Mouse (Mus musculus) layer of hippocampus, postnatal 10 days (tissue): ENCODE measurements around the gene Mttp. TPM values are rescaled to one million over a fixed set of nuclear protein-coding genes. Genes with fewer than 3 reads are reported as not detected.

Source experiments
- DNase-seq, 2 experiments: peaks; one replicate each; pipeline ENCODE4 v3.0.0; 2021; ENCODE audit warnings: low spot score in 2 of 2
- total RNA-seq, 2 experiments: library from RNA; stranded (reverse); gene quantifications; 2 replicates each; pipeline ENCODE4 v1.2.3; 2021

The Mttp gene
- total RNA-seq, 2 experiments from 2014 or later = 4.3 to 5.3 TPM

DNA sequence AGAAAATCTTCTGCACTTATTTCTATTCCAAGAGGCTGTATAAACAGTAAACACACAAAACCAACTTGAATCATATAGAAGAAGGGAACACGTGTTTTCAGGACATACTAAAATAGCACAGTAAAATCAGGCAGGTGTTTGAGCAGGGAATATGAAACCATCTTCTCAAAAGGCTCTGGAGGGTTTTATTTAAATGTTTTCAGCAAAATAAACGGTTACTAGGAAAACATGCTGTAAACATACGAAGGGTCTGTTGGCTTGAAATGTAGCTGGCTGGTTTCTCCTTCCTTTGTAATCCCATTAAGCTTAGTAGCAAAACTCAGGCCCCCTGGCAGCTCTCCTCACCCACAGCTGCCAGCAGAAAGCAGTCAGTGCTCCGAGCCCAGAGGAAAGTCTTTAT is 86.5 kb downstream of the Mttp start:
- no peak for DNase-seq

DNA sequence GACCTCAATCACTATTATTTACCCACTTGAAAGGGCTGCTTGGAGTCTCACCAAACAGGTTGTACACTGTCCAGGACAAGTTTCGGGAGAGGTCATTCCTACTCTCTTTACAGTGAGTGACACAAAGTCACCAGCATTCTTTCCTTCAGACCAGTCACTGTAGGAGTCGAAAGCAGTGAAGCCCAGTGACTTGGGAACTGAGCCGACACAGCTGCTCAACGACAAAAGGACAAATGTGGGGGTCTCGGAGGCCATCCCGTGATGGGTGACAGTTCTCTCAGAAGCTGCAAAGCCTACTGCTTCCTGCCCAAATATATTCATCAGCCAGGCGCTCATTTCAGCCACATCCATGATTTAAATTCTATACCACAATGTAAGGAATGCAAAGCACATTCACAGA is 87.8 kb downstream of the Mttp start:
- DNase-seq = no peak

DNA sequence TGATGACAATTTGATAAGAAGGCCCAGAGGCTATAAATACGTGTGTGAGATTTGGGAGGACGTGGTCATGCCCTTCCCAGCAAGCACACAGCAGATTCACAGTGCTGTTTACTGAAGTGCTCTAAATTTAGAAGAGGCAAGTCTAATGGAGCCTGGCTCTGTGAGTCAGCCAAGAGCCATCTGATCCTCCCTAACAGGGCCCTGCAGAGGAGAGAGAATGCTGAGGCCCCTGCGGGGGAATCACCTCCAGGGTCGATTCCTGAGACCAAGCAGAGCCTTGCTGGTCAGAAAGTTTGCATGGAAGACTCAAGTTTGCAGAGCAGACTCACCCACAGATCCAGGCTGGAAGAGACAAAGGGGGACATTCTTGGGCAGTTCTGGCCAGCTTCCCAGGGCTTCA is 90.8 kb downstream of the Mttp start:
- DNase-seq = no peak

DNA sequence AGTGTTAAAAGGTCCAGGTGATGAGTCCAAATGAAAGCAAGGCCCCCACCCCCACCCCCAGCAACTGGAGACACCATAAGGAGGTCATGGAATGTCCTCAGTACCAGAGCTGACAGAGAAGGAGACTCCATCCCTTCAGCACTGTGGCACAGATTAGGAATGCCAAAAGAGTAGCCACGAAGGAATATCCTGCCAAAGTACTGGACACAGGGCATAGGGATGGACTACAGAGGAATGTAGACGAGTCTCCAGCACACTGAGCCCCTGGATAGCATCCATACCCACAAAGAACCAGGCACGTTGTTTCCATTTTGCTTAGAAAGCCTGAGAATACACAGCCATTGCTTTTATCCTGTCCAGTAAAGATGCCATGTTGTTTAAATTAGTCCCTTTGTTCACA is 93.3 kb downstream of the Mttp start:
- no peak for DNase-seq

DNA sequence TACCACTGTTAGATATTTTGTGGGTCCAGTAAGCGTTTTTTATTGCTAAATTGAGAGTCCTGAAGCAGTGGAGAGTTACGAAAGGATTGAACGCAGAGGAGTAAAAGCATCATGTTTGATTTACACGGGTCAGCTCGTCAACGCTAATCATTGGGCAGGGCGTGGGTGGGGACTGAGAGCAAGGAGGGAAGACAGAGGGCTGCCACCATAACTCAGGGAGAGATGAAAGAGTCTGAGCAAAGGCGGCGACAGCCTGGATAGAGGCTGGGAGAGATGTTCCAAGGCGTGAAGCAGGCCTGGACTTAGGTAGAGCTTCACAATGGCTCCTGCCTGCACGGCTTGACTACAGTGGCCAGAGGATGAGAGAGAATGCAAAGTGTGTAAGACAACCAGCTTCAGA is 94.0 kb downstream of the Mttp start:
- no peak for DNase-seq

DNA sequence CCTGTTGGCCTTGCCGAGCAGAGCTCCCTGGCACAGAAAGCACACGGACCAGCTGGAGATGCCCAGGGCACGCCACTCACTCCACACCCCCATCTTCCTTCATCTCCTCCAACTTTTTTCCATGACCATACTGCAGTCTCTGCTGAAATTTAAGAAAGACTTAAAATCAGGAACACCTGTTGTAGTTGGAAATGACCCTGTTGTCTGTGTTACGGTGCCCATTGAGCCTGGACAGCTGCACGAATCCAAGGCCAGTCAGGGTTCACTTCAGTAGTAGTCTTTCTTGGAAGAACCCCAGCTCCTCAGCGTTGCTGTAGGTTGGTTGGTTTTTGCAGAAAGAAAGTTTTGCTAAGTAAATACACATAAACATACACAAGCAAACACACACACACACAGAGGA is 95.2 kb downstream of the Mttp start:
- no peak for DNase-seq

DNA sequence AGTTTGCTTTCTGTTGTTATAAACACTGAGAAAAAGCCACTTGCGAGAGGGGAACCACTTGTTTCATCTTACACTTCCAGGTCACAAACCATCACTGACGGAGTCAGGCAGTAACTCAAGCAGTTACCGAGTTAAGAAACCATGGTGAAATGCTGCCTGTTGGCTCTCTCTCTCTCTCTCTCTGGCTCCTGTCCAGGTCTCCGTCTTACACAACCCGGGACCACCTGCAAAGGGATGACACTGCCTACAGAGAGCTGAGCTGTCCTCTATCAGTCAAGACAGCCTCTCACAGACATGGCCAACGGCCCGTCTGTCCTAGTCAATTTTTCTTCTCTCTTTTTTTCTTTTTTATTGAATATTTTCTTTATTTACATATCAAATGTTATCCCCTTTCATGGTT is 101.5 kb downstream of the Mttp start:
- no peak for DNase-seq

DNA sequence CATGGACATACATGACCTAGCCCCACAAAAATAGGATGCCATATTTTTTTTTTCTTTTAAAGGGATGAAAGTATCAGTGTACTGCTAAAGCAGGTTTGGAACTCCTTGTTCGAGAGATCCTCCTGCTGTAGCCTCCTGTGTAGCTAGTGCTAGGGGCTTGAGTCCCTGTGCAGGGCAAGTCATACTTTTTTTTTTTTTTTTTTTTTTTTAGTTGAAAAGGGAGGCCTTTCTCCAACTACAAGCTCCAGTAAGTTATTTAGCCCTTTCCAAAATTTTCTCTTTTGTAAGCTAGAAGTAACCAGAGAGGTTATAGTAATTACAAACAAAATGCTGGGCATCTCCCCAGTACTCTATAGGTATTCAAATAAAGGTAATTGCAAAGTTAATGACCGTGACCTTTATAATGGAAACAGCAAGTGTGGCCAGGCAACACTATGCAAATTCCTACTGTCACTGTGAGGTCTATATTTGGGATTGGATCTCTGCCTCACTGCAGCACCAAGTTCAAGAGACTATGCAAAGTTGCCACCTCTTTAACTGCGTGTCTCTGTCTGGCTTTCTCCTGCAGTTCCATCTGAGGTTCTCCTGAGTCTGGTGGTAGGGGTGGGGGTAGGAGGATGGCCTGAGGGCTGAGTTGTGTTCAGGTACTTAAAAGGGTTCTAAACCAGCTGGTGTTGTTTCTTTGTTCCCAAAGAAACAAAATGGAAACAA is 103.0 kb downstream of the Mttp start:
- no peak for DNase-seq

DNA sequence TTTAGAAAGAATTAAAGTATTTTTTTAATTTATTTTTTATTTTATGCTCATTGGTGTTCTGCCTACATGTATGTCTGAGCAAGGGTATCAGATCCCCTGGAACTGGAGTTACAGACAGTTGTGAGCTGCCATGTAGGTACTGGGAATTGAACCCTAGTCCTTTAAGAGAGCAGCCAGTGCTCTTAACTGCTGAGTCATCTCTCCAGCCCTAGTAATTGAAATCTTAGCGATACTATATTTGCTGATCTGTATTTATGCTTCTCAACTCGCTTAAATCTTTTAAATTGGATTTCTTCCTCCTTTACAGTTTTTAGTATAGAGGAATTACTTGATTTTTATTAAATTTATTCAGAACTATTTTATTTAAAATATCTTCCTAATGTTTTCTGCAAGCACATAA is 103.8 kb downstream of the Mttp start:
- DNase-seq = no peak

Other genes starting within 250 kb of the Mttp start
- 10 to 100 TPM; 65.3 to 66.9 TPM for gene Lamtor3, start 226.5 kb downstream of the Mttp start, total RNA-seq
- 1 to 10 TPM; 4.7 to 7.1 TPM for gene Dapp1, start 163.4 kb downstream of the Mttp start, total RNA-seq
- 1 to 10 TPM; 1.3 TPM for gene 1110002E22Rik, start 79.9 kb downstream of the Mttp start, total RNA-seq
- under 1 TPM in 1 of 2 experiments, not detected in 1; 0.20 TPM for gene Gm5105, start 77.6 kb downstream of the Mttp start, total RNA-seq
- 1 to 10 TPM; 8.0 to 9.3 TPM for gene Trmt10a, start 1.5 kb downstream of the Mttp start, total RNA-seq
- not detected for gene 4930579F01Rik, start 48.9 kb upstream of the Mttp start, total RNA-seq
- under 1 TPM; 0.21 to 0.47 TPM for gene Adh7, start 72.8 kb upstream of the Mttp start, total RNA-seq
- gene Adh1, start 116.0 kb upstream of the Mttp start, total RNA-seq = 1 to 10 TPM; 1.4 to 1.7 TPM
- not detected for gene Adh6a, start 168.3 kb upstream of the Mttp start, total RNA-seq
- under 1 TPM in 1 of 2 experiments, not detected in 1; 0.27 TPM for gene Adh6b, start 196.8 kb upstream of the Mttp start, total RNA-seq